ENCODE assay signal across 15 mouse cellular contexts in genomic region chr4:64025591-64025990, GRCm38 (mm10). TPM values are rescaled to one million over a fixed set of nuclear protein-coding genes. Genes with fewer than 3 reads are reported as not detected.
DNase-seq lines count a peak whose midpoint lies in the region; ATAC-seq and TF ChIP-seq lines count a peak whose summit lies in the region.
"Had no signal": no experiment of that assay in that cellular context is flagged by ENCODE, and none has a peak within 500 bp of the region (broad histone marks: within the 10 kb centered on the region; RNA-seq: fewer than 3 reads in every experiment).

No protein-coding gene starts in this region.

- no peak overlapping the region for H3K4me2 ChIP-seq in forebrain, embryonic 14.5 days (ENCODE audit: low read length)
- H3K4me2 ChIP-seq in intestine, embryonic 15.5 days (replicated peaks) = no peak overlapping the region
- H3K4me2 ChIP-seq: neural tube, embryonic 12.5 days had no signal

- no peak overlapping the region for H3K9ac ChIP-seq in forebrain, embryonic 14.5 days (ENCODE audit: low read length)
- H3K9ac ChIP-seq in intestine, embryonic 15.5 days = no peak overlapping the region
- H3K9ac ChIP-seq: liver, embryonic 14.5 days; neural tube, embryonic 12.5 days had no signal

- no peak for ATAC-seq in forebrain, embryonic 14.5 days
- no peak for ATAC-seq in intestine, embryonic 15.5 days
- ATAC-seq: Patski had no signal

- DNase-seq in adrenal gland, adult 2 months = peak; percentile 24
- DNase-seq in adrenal gland, adult 8-10 months = no peak
- peak; percentile 8 for DNase-seq in kidney, adult 2 months
- no peak for DNase-seq in kidney, adult 18-20 months
- peak; percentile 72 for DNase-seq in gastrocnemius, adult 2 months
- peak; percentile 56 for DNase-seq in lung, postnatal 10 days
- no peak for DNase-seq in forebrain, embryonic 14.5 days (ENCODE audit: low spot score)
- DNase-seq: kidney, postnatal 25 days; left cerebral cortex, postnatal 4 days; retina, postnatal 1 day had no signal

- 81% methylated on average over 6 of the region's 6 CpGs for WGBS in kidney, adult 2 months
- 89% methylated on average over 6 of the region's 6 CpGs for WGBS in forebrain, embryonic 14.5 days
- WGBS in intestine, embryonic 15.5 days = 84% methylated on average over 6 of the region's 6 CpGs

- TF ChIP-seq CTCF in kidney, adult 2 months (conservative IDR thresholded peaks at IDR 0.05; ENCODE audit: insufficient read depth, insufficient read length, low read depth, low read length) = no peak
- TF ChIP-seq CTCF in gastrocnemius, adult 2 months (IDR thresholded peaks at IDR 0.05) = no peak

- H3K9me3 ChIP-seq in forebrain, embryonic 14.5 days (replicated peaks; ENCODE audit: control insufficient read depth, low read length) = no peaks in the 10 kb centered on the region
- no peaks in the 10 kb centered on the region for H3K9me3 ChIP-seq in intestine, embryonic 15.5 days
- H3K9me3 ChIP-seq: neural tube, embryonic 12.5 days had no signal

- no peak for TF ChIP-seq POLR2A in kidney, adult 2 months (IDR thresholded peaks at IDR 0.05; ENCODE audit: low read depth, low read length)

- no peak overlapping the region for H3K27ac ChIP-seq in kidney, adult 2 months (ENCODE audit: insufficient read depth, low read depth, low read length)
- peak overlapping the region; percentile 28; the same call in 1 of the 2 replicates for H3K27ac ChIP-seq in gastrocnemius, adult 2 months
- no peak overlapping the region for H3K27ac ChIP-seq in forebrain, embryonic 14.5 days (ENCODE audit: low read depth, low read length)
- no peak overlapping the region for H3K27ac ChIP-seq in intestine, embryonic 15.5 days
- H3K27ac ChIP-seq: liver, embryonic 14.5 days; neural tube, embryonic 12.5 days had no signal

- no peaks in the 10 kb centered on the region for H3K27me3 ChIP-seq in kidney, adult 2 months (replicated peaks; ENCODE audit: control insufficient read depth, insufficient read depth, low read length)
- H3K27me3 ChIP-seq in forebrain, embryonic 14.5 days (replicated peaks; ENCODE audit: control insufficient read depth, insufficient read depth, low read length) = no peaks in the 10 kb centered on the region
- no peaks in the 10 kb centered on the region for H3K27me3 ChIP-seq in intestine, embryonic 15.5 days (replicated peaks)
- H3K27me3 ChIP-seq: CH12.LX; neural tube, embryonic 12.5 days; Patski had no signal

- H3K4me1 ChIP-seq in kidney, adult 2 months (ENCODE audit: control insufficient read depth, insufficient read depth, low read length) = no peaks in the 10 kb centered on the region
- H3K4me1 ChIP-seq in forebrain, embryonic 14.5 days (ENCODE audit: control insufficient read depth, insufficient read depth, low read length) = no peaks in the 10 kb centered on the region
- H3K4me1 ChIP-seq in intestine, embryonic 15.5 days (replicated peaks) = no peaks in the 10 kb centered on the region
- H3K4me1 ChIP-seq: neural tube, embryonic 12.5 days had no signal

- H3K36me3 ChIP-seq in kidney, adult 2 months (ENCODE audit: control insufficient read depth, insufficient read depth, low read length) = no peaks in the 10 kb centered on the region
- H3K36me3 ChIP-seq in forebrain, embryonic 14.5 days (ENCODE audit: control insufficient read depth, insufficient read depth, low read length) = no peaks in the 10 kb centered on the region
- no peaks in the 10 kb centered on the region for H3K36me3 ChIP-seq in intestine, embryonic 15.5 days
- H3K36me3 ChIP-seq: neural tube, embryonic 12.5 days had no signal

- intact Hi-C loops in gastrocnemius, adult 2 months (cut with DNase I) = no loop called here

- no peak overlapping the region for H3K4me3 ChIP-seq in kidney, adult 2 months (ENCODE audit: insufficient read depth, low read depth, low read length)
- no peak overlapping the region for H3K4me3 ChIP-seq in gastrocnemius, adult 2 months
- H3K4me3 ChIP-seq in forebrain, embryonic 14.5 days (ENCODE audit: low read depth, low read length) = no peak overlapping the region
- H3K4me3 ChIP-seq in intestine, embryonic 15.5 days (replicated peaks) = no peak overlapping the region
- H3K4me3 ChIP-seq: neural tube, embryonic 12.5 days had no signal

RNA-seq across cellular contexts. Expression of gene Tnc, which starts 21.2 kb away (rescaled TPM):
- total RNA-seq in adrenal gland, adult 2 months (2021) = 1 to 10 TPM; 4.7 to 4.9 TPM
- 2.6 and 4.2 TPM in 2 replicates for polyA plus RNA-seq in adrenal gland, adult 2 months (2012; rRNA removed)
- total RNA-seq in adrenal gland, adult 8-10 months (2022) = 1 to 10 TPM; 5.4 to 9.5 (median 7.3) TPM
- polyA plus RNA-seq in kidney, adult 2 months (2012; rRNA removed) = 5.9 and 6.6 TPM in 2 replicates
- total RNA-seq in gastrocnemius, adult 2 months (2021) = 10 to 100 TPM in 1 of 2 experiments, 1 to 10 TPM in 1; 1.7 to 10.0 TPM
- 15.9 and 29.7 TPM in 2 replicates for polyA plus RNA-seq in forebrain, embryonic 14.5 days (2014; fragmentation: Nextera tagmentation; extraction: Ambion mirVana)
- 7.5 and 9.2 TPM in 2 replicates for polyA plus RNA-seq in intestine, embryonic 15.5 days (2015; fragmentation: Nextera tagmentation; extraction: Ambion mirVana)

Comparison
In these comparisons a context has a peak if more than half of its experiments do, and no peak if none do; other contexts are left out.
1. DNase-seq: peak in adrenal gland, adult 2 months (single experiment), kidney, adult 2 months (single experiment), gastrocnemius, adult 2 months (single experiment) and lung, postnatal 10 days (single experiment); none in adrenal gland, adult 8-10 months (single experiment), kidney, adult 18-20 months (single experiment) and forebrain, embryonic 14.5 days (single experiment).